Mouse (Mus musculus) mature B cell (primary cell): ENCODE measurements around the gene Prg2.

Experiments
- in situ Hi-C: fragments of 300-500 bp; cut with MboI; formaldehyde crosslinking; loops from 2 replicates; pipeline ENCODE4 v1.14.3; 2019

The Prg2 gene

DNA sequence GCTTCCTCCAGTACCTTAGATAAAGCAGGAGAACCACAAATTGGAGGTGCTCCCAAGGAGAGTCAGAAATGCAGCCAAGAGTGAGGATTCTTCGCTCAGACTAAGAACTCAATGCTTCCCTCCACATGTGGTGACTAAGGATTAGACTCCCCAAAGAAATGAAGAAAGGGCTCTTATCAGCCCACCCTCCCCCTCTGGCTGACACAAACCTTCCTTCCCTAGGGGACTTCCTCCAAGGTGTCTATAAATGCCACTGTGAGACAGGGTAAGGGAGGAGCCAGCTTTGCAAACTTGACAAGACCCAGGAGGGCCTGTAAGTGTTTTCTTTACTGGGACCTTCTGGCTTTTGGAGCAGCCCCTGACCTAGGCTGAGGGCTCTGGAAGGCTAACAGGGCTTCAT is at the start of gene Prg2:
Gene Prg2 (plus strand): TSS at position 274 of the 400 bp plus-strand sequence.
- in situ Hi-C loops, result no loop called here

GRCm38 (mm10) chr2:84933992-84934648 is 46.1 kb upstream of the Prg2 start:
- in situ Hi-C loops, result no loop called here

- in situ Hi-C loops, result no loop called here
Measured at GRCm38 (mm10) chr2:84934649-84935007, 45.6 kb upstream of the Prg2 start.

DNA sequence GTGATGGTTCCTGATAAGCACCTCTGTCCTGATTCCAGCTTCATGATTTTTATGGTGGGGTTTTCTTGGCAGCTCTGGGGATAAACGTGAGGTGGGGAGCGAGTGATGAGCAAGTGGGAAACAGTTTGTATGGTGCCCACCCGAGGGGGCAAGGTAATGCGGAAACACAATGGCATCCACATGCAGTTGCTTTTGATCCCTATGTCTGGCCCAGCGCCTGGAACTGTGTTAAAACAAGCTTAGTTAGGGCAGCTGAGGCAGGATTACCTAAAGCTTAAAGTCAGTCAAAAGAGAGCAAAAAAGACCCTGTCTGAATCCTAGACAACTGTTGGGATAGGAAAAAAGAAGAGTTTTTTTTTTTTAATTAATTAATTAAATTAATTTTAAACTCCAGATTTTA is 45.2 kb upstream of the Prg2 start:
- in situ Hi-C loops, result no loop called here

DNA sequence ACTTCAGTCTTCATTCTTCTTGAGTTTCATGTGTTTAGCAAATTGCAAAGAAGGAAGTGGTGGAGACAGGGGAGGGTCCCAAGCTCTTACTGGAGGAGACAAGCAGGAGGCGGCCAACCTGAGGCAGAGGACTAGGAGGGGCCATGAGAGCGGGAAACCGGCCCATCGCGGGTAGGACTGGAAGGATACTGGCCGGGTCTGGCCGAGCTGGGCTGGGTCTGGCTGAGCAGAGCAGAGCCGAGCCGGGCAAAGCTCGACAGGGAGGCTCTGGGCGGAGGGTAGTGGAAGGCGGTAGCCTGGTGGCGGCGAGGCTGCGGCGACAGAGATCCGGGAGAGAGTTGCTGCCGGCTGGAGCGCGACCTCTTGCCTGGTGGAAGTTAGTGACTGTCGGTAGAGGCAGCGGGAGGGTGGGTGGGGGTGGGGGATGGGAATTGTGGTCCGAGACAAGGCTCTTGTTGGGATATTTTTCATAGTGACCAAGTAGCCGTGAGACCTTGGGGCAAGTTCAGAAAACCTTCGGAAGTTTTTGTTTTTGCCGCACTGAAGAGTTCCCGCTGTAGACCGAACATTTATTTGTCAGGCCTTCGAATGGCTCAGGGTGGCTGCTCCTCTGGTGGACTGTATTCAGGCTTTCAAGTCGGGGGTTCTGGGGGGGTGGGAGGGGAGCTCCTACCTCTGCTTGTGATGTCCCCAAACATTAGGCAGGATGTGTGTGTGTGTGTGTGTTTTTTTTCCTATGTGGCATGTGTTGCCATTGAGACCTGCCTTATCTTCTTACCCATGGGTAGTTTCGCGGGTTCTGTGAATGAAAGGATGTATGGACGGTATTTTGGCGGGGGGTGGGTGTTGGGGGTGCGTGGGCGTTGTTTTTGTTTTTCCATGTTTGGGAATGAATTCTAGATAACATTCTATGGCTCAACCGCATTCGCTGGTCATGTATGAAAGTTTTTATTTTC is 43.5 kb upstream of the Prg2 start, which contains the start of gene Slc43a3:
Gene Slc43a3 (plus strand): TSS at position 106 of the 956 bp plus-strand sequence.
- in situ Hi-C loops, result no loop called here

DNA sequence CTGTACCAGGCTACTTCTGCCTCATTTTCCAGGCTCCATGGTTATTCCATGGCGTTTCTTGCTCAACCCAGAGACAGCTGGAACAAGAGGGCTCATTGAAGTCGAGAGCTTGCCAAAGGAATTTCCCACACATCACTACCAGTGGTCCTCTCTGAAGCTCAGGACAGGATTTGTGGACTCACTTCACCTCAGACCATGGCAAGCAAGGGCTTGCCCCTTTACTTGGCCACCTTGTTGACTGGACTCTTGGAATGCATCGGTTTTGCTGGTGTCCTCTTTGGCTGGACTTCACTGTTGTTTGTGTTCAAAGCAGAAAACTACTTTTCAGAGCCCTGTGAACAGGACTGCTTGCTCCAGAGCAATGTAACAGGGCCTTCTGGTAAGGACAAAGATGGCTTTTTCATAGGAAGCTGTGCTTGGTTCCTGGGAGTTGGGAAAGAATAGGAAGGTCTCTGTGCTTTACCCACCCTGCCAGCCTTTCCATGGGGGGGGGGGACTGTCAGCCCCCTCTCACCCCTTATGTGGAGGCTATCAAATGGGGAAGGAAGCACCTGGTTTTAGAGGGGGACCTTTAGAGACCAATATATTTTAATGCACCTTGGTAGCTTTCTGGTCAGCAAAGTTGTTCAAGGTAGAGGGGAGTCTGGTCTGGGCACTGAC is 42.6 kb upstream of the Prg2 start:
- in situ Hi-C loops, result no loop called here

DNA sequence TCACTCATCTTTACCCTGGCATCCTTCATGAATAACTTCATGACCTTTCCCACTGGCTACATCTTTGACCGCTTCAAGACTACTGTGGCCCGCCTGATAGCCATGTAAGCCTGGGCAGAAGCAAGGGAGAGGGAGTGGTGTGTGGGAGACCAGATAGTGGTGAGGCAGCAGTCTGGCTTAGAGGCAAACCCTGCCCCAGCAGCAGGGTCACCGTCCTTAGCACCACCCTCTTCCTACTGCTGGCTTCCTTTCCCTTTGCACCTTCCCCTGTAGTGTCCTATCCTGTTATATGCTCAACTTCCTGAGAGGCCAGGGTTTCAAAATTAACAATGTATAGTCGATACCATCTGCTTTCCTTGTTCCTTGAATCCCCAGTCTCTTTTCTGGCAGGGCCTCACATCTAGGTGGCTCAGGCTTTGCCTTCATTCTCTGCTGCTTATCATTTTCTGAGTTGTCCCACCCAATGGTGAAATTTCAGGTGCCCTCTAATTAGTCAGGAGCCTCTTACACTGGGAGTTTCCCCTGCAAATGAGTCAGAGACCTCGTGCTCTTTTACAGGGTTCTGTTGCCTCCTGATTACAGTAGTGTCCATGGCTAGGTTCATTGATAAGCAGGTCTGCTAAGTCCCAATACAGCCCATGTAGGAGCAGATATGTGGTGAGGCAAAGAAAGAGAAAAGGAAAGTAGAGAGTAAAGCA is 41.9 kb upstream of the Prg2 start:
- in situ Hi-C loops, result no loop called here

DNA sequence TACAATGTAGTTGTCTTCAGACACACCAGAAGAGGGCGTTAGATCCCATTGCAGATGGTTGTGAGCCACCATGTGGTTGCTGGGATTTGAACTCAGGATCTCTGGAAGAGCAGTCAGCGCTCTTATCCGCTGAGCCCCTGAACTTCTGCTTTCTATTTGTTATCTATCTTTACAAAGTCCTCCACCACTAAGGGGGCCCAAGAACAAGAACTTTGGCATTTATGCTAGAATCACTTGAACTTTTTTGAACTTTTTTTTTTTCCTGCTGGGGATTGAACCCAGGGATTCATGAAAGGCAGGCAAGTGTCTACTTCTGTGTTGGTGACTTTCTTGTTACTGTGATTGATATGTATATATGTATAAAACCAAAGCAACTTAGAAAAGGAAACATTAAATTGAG is 41.0 kb upstream of the Prg2 start:
- in situ Hi-C loops, result no loop called here

- in situ Hi-C loops, result no loop called here
Measured at GRCm38 (mm10) chr2:84939711-84940110, 40.5 kb upstream of the Prg2 start.

- in situ Hi-C loops, result no loop called here
Measured at GRCm38 (mm10) chr2:84941332-84941731, 38.9 kb upstream of the Prg2 start.

DNA sequence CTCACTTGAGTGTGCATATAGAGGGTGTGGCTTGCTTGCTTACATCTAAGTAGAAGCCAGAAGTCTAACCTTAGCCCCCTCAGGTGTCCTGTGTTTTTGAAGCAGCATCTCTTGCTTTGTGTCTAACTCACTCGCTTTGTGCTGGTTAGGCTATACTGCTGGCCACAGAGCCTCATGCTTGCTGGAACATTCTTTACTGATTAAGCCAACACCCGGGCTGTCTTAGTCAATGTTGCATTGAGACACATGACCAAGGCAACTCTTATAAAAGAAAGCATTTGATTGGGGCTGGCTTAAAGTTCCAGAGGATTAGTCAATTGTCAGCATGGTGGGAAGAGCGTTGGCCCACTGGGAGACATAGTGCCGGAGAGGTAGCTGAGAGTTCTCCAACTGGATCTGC is 38.5 kb upstream of the Prg2 start:
- in situ Hi-C loops, result no loop called here

DNA sequence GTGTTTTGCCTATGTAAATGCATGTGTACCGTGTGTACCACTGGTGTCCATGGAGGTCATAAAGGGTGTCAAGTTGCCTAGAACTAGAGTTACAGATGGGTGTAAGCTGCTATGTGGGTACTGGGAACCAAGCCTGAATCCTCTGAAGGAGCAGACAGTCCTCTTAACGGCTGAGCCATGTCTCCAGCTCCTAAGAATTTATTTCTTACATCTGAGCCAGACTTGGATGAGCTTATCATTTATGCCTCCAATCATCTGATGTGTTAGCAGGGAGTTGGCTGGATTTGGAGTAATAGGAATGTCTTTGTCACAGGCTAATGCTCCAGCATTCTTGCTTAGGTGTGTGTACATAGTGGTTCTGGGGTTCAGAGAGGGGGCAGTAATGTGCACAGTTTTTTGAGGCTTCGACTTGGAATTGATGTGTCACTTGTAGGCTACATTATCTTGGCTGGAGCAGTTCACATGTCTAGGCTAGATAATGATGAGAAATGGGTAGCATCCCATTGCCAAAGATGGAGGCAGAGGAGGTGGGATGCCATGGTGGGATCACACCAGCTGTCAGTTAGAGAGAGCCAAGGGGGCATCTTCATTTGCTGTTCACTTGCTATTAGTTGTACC is 33.0 kb upstream of the Prg2 start:
- in situ Hi-C loops, result no loop called here

DNA sequence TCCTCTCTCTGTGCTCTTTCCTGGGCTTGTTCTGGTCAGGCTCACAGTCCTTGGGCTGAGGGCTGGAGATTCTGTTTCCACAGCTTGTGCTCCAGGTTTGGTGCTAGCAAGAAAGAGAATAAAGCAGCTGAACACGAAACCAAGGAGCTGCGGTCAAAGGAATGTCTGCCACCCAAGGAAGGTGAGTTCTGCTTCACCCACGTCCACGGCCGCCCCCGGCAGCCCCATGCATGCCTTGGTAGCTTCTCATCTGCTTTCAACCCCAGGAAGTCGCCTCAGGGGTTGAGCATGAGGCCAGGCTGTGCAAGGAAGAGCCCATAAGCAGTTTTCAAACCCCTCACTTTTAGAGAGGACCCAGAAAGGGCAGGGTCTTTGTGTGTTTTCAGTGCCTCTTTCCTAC is 32.0 kb upstream of the Prg2 start:
- in situ Hi-C loops, result no loop called here

- in situ Hi-C loops, result no loop called here
Measured at GRCm38 (mm10) chr2:84948721-84949120, 31.5 kb upstream of the Prg2 start.

GRCm38 (mm10) chr2:84951027-84951426 is 29.2 kb upstream of the Prg2 start:
- in situ Hi-C loops, result no loop called here

DNA sequence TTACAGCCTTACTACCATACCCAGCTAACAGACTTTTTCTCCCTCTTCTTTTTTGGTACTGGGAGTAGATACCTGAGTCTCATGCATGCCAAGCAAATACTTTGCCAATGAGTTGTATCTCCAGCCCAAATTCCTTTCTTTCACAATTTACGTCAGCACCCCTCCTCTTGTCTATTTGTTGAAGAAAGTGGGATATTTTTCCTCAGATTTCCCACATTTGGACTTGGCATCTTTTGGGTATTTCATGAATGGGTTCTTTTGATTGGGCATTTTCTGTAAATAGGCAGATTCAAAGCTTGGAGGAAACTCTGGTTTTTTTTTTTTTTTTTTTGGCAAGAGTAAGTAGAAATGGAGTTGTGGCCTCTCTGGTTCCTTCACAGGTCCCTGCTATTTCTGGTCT is 28.0 kb upstream of the Prg2 start:
- in situ Hi-C loops, result no loop called here

GRCm38 (mm10) chr2:84952693-84953092 is 27.6 kb upstream of the Prg2 start:
- in situ Hi-C loops, result no loop called here

DNA sequence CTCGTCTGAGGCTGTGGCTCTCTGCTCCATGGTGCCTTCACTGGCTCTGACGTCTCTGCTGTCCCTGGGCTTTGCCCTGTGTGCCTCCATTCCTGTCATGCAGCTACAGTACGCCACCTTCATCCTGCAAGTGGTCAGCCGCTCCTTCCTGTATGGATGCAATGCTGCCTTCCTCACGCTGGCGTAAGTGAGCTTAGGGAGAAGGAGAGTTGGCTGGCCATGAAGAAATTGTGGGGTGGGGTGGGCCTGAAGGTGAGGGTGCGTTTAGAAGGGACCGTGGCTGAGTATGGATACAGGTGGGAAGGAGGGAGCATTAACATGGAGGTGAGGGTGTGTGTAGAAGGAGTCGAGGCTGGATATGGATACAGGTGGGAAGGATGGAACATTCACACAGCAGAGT is 24.8 kb upstream of the Prg2 start:
- in situ Hi-C loops, result loop anchor here (5.0 kb wide), 1 partner anchor 52 kb away; no protein-coding TSS in a partner anchor

DNA sequence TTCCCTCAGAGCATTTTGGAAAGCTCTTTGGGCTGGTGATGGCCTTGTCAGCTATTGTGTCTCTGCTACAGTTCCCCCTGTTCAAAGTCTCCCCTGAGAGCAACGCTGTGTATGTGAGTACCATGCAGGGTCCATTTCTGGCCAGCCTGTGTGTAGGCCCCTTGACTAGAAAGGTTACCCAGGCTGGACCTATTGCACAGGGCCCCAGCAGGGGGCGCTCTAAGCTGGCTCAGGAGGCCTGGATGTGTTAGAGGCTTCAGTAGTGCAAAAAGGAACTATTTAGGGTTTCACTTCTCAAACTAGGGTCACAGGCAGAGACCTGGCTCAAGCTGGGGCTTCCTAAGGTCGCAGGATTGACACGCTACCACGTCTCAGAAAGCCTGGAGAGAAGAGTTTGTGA is 24.0 kb upstream of the Prg2 start:
- in situ Hi-C loops, result loop anchor here (5.0 kb wide), 1 partner anchor 51 kb away; no protein-coding TSS in a partner anchor

DNA sequence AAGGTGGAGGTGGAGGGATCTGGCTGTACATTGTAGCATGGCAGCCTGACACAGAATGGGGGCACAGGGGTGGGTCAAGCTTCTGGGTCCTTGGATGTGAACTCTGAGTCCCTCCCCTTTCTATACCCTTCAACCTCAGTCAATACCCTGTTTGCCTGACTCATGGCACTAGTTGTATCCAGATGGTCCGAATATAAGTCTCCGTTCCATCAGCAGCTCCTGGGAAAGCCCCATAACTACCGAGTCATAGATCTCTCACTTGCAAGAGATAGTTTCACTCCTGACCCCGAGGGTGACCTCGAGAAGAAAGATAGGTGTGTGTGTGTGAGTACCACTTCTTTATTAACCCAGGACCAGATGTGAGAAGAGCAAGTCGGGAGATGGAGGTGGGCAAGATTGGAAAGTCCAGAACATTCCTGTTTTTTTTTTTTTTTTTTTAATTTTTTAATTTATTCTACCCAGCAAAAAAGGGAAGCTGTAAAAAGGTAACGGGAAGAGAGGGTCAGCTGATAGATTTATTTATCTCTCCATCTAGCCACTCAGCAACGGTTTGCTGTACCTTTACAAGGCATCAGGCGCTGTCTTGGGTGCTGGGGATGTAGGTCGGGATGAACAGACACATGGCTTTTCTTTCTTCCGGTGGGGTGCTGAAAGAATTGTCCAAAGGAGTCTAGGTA is 21.5 kb upstream of the Prg2 start:
- in situ Hi-C loops, result loop anchor here (5.0 kb wide), 1 partner anchor 49 kb away; no protein-coding TSS in a partner anchor

DNA sequence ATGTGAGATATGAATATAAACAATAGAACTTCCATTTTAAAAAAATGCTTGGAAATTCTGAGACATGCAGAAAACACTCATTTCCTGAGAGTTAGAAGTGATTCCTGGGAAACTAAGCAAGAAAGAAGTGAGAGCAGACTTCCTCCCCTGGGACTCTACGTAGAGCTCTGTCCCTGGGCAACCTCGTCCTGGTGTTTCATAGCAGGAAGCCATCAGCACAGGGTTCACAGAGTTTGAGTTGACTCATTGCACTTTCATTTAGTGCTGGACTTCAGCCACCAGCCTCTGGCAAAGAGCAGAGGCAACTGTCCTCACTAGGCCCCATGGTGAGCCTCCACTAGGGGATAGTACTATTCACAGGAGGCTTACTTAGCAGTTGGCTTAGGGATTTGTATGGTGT is 19.0 kb upstream of the Prg2 start:
- in situ Hi-C loops, result no loop called here
